Mouse (Mus musculus): ENCODE measurements around the gene Tpbg. TPM values are rescaled to one million over a fixed set of nuclear protein-coding genes. Genes with fewer than 3 reads are reported as not detected.

Gene Tpbg
- polyA plus RNA-seq, 1 experiment from 2014 or later, result 44.3 TPM

DNA sequence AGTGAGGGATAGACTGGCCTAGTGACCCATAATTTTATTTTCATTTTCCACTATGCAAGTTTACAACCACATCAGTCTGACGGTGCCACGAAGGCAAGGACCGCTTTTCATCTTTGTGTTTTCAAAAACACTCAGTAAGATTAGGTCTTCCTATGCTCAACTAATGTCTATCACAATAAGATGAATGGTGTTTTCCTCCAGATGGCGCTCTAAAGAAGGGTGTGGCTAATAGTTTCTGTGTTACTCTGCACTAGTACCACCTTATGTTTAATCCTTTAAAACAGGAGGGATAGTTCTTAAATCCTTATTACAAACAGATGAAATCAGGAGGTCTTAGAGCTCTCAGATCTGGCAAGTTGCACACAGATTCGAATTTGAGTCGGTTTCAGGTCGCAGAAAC, 30.7 kb downstream of the Tpbg start:
- H3K4me2 ChIP-seq (replicated peaks; ENCODE audit: low read depth, low read length), result no peak overlapping the region
- no peaks in the 10 kb centered on the region for H3K9me3 ChIP-seq (ENCODE audit: control insufficient read depth, low read length)
- H3K27me3 ChIP-seq (ENCODE audit: control insufficient read depth, insufficient read depth, low read length), result no peaks in the 10 kb centered on the region
- no peak for ATAC-seq (ENCODE audit: low FRiP score, low TSS enrichment)
- H3K4me1 ChIP-seq (ENCODE audit: control insufficient read depth, insufficient read depth, low read length), result no peaks in the 10 kb centered on the region
- no peak overlapping the region for H3K27ac ChIP-seq (ENCODE audit: low read depth, low read length)
- H3K9ac ChIP-seq (ENCODE audit: low read depth, low read length), result no peak overlapping the region
- H3K4me3 ChIP-seq (ENCODE audit: low read length), result no peak overlapping the region
- H3K36me3 ChIP-seq (ENCODE audit: control insufficient read depth, insufficient read depth, low read length), result no peaks in the 10 kb centered on the region
- 86% methylated on average over 7 of the region's 7 CpGs for WGBS

DNA sequence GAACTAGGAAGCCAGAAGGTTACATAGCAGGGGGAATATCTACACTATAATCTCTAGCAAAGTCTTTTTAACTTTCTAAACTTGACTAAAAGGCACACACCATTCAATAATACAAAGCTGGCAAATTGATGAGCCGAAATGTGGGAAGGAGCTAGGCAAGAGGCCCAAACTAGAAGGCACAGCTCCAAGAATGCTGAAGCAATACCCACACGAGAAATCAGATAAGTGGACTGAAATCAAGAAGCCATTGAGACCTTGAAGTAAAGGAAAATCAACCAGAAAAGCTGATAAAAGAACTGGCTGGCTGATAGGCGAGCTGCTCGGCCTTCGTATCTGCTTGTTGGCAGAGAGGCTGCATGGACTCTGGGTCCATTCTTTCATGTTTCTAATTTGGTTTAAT, 51.5 kb downstream of the Tpbg start:
- H3K36me3 ChIP-seq (ENCODE audit: control insufficient read depth, insufficient read depth, low read length), result no peaks in the 10 kb centered on the region
- WGBS, result 83% methylated on average over 5 of the region's 5 CpGs

More for the DNA sequence above, 51.5 kb downstream of the Tpbg start:
- Histone ChIP-seq H3K4me3 (ENCODE audit: low read length) (no peak overlapping the region), H3K9ac (ENCODE audit: low read depth, low read length) (no peak overlapping the region), H3K27me3 (ENCODE audit: control insufficient read depth, insufficient read depth, low read length) (no peaks in the 10 kb centered on the region), H3K4me2 (replicated peaks; ENCODE audit: low read depth, low read length) (no peak overlapping the region), H3K27ac (ENCODE audit: low read depth, low read length) (no peak overlapping the region), H3K4me1 (ENCODE audit: control insufficient read depth, insufficient read depth, low read length) (no peaks in the 10 kb centered on the region), H3K9me3 (ENCODE audit: control insufficient read depth, low read length) (no peaks in the 10 kb centered on the region)
- ATAC-seq (ENCODE audit: low FRiP score, low TSS enrichment), result no peak

Other genes with a start within 250 kb of the Tpbg start
- 17.8 and 44.7 TPM in 2 replicates for gene Ibtk, start 93.0 kb upstream of the Tpbg start, polyA plus RNA-seq (2014; fragmentation: Nextera tagmentation; extraction: Ambion mirVana)